Mouse (Mus musculus) forebrain, embryonic 14.5 days (tissue): Measurements from ENCODE around the gene Fam243. TPM values are rescaled to one million over a fixed set of nuclear protein-coding genes. Genes with fewer than 3 reads are reported as not detected.

ENCODE experiments used
- ATAC-seq: fragments of 200-750 bp; cut with Nextera tagmentation; 2 replicates; pipeline ENCODE4 v1.8.0; 2017; ENCODE audit warnings: mild to moderate bottlenecking, moderate library complexity
- DNase-seq: peaks from one replicate; pipeline ENCODE4 v3.0.0-alpha.2; 2015; ENCODE audit warnings: low spot score
- H3K27ac ChIP-seq: fragments of 300-500 bp; sonication (generic); 2 replicates; pipeline ENCODE4 v1.5.1; 2014; ENCODE audit warnings: low read depth, mild to moderate bottlenecking, control low read depth, low read length, moderate library complexity
- H3K27me3 ChIP-seq: fragments of 300-500 bp; sonication (generic); replicated peaks from 2 replicates; pipeline ENCODE4 v1.6.1; 2014; ENCODE audit warnings: low read length, control low read depth, mixed read lengths; ENCODE audit not compliant: control insufficient read depth, insufficient read depth
- H3K36me3 ChIP-seq: fragments of 300-500 bp; sonication (generic); 2 replicates; pipeline ENCODE4 v1.6.1; 2014; ENCODE audit warnings: low read length, control low read depth; ENCODE audit not compliant: control insufficient read depth, insufficient read depth
- H3K4me1 ChIP-seq: fragments of 300-500 bp; sonication (generic); 2 replicates; pipeline ENCODE4 v1.6.1; 2014; ENCODE audit warnings: antibody characterized with exemption, low read length, control low read depth; ENCODE audit not compliant: control insufficient read depth, insufficient read depth
- H3K4me2 ChIP-seq: fragments of 300-500 bp; sonication (generic); 2 replicates; pipeline ENCODE4 v1.6.1; 2014; ENCODE audit warnings: mild to moderate bottlenecking, control low read depth, low read length
- H3K4me3 ChIP-seq: fragments of 300-500 bp; sonication (generic); 2 replicates; pipeline ENCODE4 v1.5.1; 2014; ENCODE audit warnings: low read depth, low read length, control low read depth
- H3K9ac ChIP-seq: fragments of 300-500 bp; sonication (generic); 2 replicates; pipeline ENCODE4 v1.6.1; 2014; ENCODE audit warnings: mild to moderate bottlenecking, low read length, control low read depth, moderate library complexity
- H3K9me3 ChIP-seq: fragments of 300-500 bp; sonication (generic); replicated peaks from 2 replicates; pipeline ENCODE4 v1.6.1; 2016; ENCODE audit warnings: low read length, control low read depth, mixed read lengths; ENCODE audit not compliant: control insufficient read depth
- WGBS: fragments of 180-500 bp; shearing (Covaris S2); extraction: QIAGEN DNeasy Blood & Tissue Kit; methylation state at CpG from one replicate; pipeline ENCODE4 v1.1.7; 2014; 5-methylcytosine and 5-hydroxymethylcytosine counted together
- polyA plus RNA-seq: library from polyadenylated mRNA; unstranded; fragments of >200 nt; fragmentation: Nextera tagmentation; extraction: Ambion mirVana; gene quantifications from 2 replicates; pipeline ENCODE4 v1.2.1, GENCODE M21; 2014

Gene Fam243
- polyA plus RNA-seq, 1 experiment from 2014 or later: 0.13 TPM

DNA sequence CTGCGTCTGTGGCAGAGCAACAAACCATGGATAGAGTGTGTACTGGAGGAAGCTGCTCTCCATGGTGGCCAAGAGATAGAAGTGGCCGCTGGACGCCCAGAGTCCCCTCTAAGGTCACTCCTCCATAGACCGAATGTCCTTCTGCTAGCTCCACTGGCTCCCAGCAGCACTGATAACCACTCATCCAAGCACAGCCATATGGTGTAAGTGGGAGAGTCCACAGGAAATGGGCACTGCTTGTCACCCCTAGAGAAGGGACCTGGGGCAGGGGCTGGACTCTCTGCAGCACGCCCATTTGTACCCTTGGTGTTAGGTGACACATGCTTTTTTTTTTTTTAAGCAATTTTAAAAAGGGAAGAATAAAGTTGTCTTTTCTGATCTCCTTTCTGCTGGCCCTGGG is 9.7 kb upstream of the Fam243 start:
- ATAC-seq: no peak

DNA sequence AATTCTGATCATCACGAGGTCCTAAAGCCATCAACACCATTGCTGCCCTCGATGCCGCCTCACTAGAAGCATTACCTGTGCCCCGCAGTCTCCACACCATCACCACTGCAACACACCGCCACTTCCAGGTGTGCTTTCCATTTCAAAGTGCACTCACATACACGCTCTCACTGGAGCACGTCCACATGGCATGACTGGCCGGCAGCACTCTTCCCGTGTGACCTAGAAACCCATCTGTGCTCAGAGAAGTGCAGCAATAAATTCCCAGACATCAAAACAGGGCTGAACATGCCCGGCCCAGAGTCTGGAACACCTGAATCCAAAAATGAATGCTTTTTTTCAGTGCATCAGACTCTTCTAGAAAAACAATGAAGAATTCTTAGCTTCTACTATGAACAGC is 6.7 kb upstream of the Fam243 start:
- H3K4me3 ChIP-seq: no peak overlapping the region
- no peaks in the 10 kb centered on the region for H3K9me3 ChIP-seq
- H3K4me2 ChIP-seq: no peak overlapping the region
- no peak for DNase-seq
- no peaks in the 10 kb centered on the region for H3K27me3 ChIP-seq
- no peaks in the 10 kb centered on the region for H3K36me3 ChIP-seq
- H3K4me1 ChIP-seq: no peaks in the 10 kb centered on the region
- H3K27ac ChIP-seq: no peak overlapping the region
- 93% methylated on average over 10 of the region's 10 CpGs for WGBS
- no peak for ATAC-seq
- no peak overlapping the region for H3K9ac ChIP-seq

More for the DNA sequence above, 9.7 kb upstream of the Fam243 start:
- H3K4me1 ChIP-seq: no peaks in the 10 kb centered on the region
- H3K27me3 ChIP-seq: no peaks in the 10 kb centered on the region
- H3K9me3 ChIP-seq: no peaks in the 10 kb centered on the region
- no peak overlapping the region for H3K4me3 ChIP-seq
- H3K36me3 ChIP-seq: no peaks in the 10 kb centered on the region
- no peak overlapping the region for H3K4me2 ChIP-seq
- no peak for DNase-seq
- 80% methylated on average over 5 of the region's 5 CpGs for WGBS
- no peak overlapping the region for H3K9ac ChIP-seq
- no peak overlapping the region for H3K27ac ChIP-seq

DNA sequence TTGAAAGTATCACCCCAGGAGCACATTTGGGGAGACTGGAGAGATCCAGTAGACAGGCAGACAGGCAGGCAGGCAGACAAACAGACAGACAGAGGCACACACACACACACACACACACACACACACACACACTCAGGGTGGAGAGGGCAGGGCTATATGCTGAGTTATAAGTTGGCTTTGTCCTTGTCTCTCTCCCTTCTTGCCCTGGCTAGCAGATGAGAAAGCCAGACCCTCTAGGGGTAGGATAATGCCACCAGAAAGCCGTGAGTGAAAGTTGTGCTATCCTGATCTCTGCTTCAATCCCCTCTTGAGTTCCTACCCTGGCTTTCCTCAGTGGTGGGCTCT is 3.8 kb upstream of the Fam243 start:
- H3K4me1 ChIP-seq: no peaks in the 10 kb centered on the region
- H3K27me3 ChIP-seq: no peaks in the 10 kb centered on the region
- H3K4me3 ChIP-seq: no peak overlapping the region
- DNase-seq (no peak), ATAC-seq (no peak)
- H3K9me3 ChIP-seq: no peaks in the 10 kb centered on the region
- H3K27ac ChIP-seq: no peak overlapping the region
- no peak overlapping the region for H3K9ac ChIP-seq
- WGBS: 21% methylated on average over 1 of the region's 1 CpGs
- no peak overlapping the region for H3K4me2 ChIP-seq
- H3K36me3 ChIP-seq: no peaks in the 10 kb centered on the region

DNA sequence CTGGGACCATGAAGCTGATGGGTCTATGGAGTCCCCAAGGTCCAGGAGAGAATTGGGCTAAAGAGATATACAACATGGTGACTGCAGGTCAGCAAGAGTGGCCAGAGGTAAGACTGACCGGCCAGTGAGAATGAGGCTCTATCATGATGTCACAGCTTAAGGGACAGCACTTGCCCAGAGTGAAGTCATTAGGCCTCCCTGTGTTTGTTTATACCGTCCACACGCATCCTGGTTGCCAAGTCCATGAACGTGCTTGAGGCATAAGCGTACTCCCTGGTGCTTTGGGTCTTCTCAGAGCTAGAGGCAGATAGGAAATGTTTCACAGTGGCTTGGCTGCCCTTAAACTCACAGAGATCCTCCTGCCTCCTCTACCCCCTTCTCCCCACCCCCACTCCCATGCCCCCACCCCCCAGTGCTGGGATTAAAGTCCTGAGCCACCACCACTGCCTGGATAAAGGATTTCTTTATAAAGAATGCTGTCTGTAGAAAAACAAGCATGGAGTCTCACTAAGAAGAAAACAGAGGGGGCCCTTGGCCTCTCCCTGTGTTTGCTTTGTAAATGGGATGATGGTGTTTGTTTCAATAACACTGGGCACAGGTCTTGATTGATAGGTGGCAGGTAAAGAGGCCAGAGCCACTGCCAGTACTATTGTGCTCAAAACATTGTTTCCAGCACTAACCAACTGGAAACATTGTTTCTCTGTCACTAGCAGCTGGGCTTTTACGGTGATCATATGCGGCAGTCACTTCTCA is 3.2 kb upstream of the Fam243 start:
- WGBS: 17% methylated on average over 7 of the region's 7 CpGs
- no peak overlapping the region for H3K4me3 ChIP-seq
- H3K9me3 ChIP-seq: no peaks in the 10 kb centered on the region
- H3K27ac ChIP-seq: no peak overlapping the region
- H3K36me3 ChIP-seq: no peaks in the 10 kb centered on the region
- H3K4me1 ChIP-seq: no peaks in the 10 kb centered on the region
- H3K27me3 ChIP-seq: no peaks in the 10 kb centered on the region
- ATAC-seq: no peak
- H3K9ac ChIP-seq: no peak overlapping the region
- H3K4me2 ChIP-seq: no peak overlapping the region
- DNase-seq: no peak

DNA sequence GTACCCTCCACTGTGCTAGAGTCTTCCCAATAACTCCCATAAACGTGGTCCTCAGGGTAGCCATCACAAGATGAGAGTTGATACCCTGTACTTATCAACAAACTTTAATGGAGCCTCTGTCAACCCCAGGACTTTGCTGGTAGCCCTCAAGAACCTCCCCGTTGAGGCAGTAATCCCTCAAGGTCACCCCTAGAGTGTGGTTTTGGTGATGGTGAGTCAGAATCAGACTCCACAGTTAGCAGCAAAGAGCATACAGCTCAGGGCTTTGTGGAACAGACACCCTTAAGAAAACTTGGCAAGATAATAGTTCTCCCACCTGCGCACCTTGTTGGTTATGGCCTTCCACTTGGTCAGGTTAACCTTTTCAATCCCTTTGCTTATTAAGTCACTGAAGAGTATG is 880 bp downstream of the Fam243 start:
- no peak overlapping the region for H3K4me3 ChIP-seq
- no peaks in the 10 kb centered on the region for H3K27me3 ChIP-seq
- no peaks in the 10 kb centered on the region for H3K9me3 ChIP-seq
- ATAC-seq (no peak), DNase-seq (no peak)
- H3K9ac ChIP-seq: no peak overlapping the region
- H3K27ac ChIP-seq: no peak overlapping the region
- no peaks in the 10 kb centered on the region for H3K4me1 ChIP-seq
- H3K36me3 ChIP-seq: no peaks in the 10 kb centered on the region
- WGBS: 84% methylated on average over 3 of the region's 3 CpGs
- no peak overlapping the region for H3K4me2 ChIP-seq

DNA sequence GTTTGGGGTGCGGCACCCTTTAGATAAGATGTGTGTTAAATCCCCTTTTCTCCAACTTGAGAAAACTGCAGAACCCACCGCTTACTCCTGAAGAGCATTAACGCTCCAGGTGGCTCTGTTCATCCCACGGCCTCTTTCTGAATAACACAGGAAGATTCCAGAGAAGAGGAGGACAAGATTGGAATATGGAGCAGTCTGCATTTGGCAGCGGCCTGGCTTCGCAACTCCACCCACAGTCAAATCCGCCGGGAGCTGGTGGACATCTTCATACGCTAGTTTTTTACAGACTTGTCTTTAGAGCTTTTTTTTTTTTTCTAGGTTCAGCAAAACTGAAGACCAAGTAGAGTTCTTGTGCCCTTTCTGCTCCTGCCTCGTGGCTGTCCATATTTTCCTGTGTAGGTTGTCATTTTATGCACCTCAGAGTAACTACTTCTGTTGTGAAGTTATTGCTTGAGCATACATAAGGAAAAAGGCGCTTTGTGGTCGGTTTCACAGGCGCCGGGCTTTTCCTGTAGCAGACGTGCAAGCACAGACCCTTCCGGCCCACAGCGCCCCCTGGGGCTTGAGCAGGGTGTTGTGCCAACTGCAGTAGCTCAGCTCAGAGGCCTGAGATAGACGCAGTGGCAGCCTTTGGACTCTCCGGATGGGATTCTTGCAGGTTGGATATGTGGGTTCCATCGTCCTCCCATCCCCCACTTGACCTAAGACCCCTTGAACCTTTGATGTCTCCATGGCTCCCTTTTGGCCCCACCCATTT is 1.7 kb downstream of the Fam243 start:
- DNase-seq: no peak
- no peaks in the 10 kb centered on the region for H3K27me3 ChIP-seq

DNA sequence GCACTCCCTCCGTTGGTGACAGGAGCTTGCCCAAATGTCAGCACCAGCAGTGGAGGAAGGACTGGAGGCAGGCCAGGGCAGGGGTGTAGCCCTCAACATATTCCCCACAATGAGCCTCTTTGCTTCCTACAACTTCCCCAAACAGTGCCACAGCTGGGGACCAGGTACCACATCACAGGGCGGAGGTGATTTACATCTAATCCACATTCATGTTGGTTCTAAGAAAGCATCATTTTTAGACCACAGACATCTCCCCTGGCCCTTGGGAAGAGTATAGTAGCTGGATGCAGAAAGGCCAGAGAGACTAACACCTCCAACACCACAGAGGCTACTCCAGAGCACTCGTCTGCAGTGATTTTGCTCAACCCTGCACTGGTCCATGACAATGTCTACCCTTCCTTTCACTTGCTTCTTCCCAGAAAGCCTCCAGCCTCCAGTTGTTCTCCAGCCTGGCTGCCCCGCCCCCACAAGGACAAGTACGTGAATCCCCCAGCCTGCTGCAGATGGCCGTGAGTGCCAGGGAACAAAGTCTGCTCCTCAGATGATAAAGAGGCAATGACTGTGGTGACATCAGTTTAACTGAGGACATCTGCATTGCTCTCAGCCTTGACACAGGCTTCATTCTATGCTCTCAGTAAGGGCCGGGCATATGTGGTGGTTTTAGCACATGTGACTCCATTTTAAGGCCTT is 5.0 kb downstream of the Fam243 start:
- no peak overlapping the region for H3K27ac ChIP-seq
- no peak for DNase-seq
- 84% methylated on average over 7 of the region's 7 CpGs for WGBS

More for the DNA sequence above, 1.7 kb downstream of the Fam243 start:
- no peaks in the 10 kb centered on the region for H3K4me1 ChIP-seq
- H3K36me3 ChIP-seq: no peaks in the 10 kb centered on the region
- H3K4me3 ChIP-seq: no peak overlapping the region
- H3K9me3 ChIP-seq: no peaks in the 10 kb centered on the region
- H3K4me2 ChIP-seq: no peak overlapping the region
- ATAC-seq: no peak
- H3K9ac ChIP-seq: no peak overlapping the region
- WGBS: 67% methylated on average over 20 of the region's 20 CpGs
- no peak overlapping the region for H3K27ac ChIP-seq

DNA sequence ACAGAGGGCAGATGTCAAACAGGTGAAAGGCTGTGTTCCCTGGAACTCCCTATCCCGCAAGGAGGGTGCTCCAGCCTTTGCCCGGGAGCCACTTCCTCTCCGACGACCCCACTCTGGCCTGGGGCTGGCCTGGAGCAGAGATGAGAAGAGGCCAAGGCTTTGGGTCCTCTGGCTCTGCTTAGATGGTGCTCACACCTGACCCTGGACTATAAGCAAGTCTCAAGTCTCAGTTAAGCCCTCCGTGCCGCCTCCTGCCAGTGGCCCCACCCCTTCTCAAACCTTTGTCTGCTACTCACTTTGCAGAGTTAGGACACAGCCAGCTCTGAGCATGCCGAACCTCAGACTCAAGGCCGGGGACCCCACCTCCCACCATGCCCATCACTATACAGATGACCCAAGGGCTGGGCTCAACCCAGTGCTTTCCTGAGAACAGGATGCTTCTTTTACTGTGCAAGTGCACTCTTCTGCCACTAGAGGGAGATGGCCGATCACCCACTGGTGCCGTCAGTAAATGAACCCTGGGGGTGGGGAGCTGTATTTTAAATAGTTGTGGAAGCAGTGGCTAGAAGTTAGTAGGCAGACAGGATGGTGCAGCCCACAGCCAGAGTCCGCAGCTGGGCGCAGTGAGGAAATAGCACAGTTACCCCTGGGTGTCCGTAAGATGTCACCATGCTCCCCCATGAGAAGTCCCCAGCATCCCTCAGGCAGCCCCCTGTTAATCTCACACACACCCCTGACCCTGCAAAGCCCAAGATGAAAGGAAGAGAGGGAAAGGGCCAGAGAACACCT is 7.1 kb downstream of the Fam243 start:
- Histone ChIP-seq H3K4me2 (no peak overlapping the region), H3K36me3 (peaks cover 33% of the 10 kb centered on the region), H3K4me3 (no peak overlapping the region), H3K4me1 (no peaks in the 10 kb centered on the region), H3K9me3 (no peaks in the 10 kb centered on the region), H3K9ac (no peak overlapping the region), H3K27me3 (no peaks in the 10 kb centered on the region), H3K27ac (no peak overlapping the region)
- 50% methylated on average over 13 of the region's 13 CpGs for WGBS
- DNase-seq (peak; percentile 83), ATAC-seq (peak; percentile 64)

More for the DNA sequence above, 5.0 kb downstream of the Fam243 start:
- Histone ChIP-seq H3K4me3 (no peak overlapping the region), H3K27me3 (no peaks in the 10 kb centered on the region), H3K4me1 (no peaks in the 10 kb centered on the region), H3K9ac (no peak overlapping the region), H3K9me3 (no peaks in the 10 kb centered on the region), H3K36me3 (peaks cover 23% of the 10 kb centered on the region), H3K4me2 (no peak overlapping the region)
- no peak for ATAC-seq
